In the genomic region with DNA sequence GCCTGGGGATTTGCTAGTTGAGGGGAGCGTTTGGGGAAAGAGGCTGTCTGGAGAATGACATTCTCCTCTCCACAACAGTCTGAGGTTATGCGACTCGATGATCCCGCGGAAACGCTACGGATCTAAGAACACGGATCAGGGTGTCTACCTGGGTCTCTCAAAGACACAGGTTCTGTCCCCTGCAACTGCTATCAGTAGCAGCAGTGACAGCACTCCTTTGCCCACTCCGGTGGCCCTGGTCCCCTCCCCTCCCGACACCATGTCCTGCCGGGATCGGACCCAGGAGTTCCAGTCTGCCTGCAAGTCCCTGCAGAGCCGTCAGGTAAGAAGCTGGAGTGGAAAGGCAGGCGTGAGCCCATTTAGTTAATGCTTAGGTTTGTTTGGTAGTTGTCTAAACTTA, we compare ENCODE assay signal across 9 mouse cellular contexts. TPM values are rescaled to one million over a fixed set of nuclear protein-coding genes. Genes with fewer than 3 reads are reported as not detected.
DNase-seq lines count a peak whose midpoint lies in the region; ATAC-seq and TF ChIP-seq lines count a peak whose summit lies in the region.
"Had no signal": no experiment of that assay in that cellular context is flagged by ENCODE, and none has a peak within 500 bp of the region (broad histone marks: within the 10 kb centered on the region; RNA-seq: fewer than 3 reads in every experiment).

No protein-coding gene starts in this region.

- H3K27me3 ChIP-seq in limb, embryonic 14.5 days (ENCODE audit: control insufficient read depth, insufficient read depth, low read length), result no peaks in the 10 kb centered on the region
- no peaks in the 10 kb centered on the region for H3K27me3 ChIP-seq in stomach, embryonic 15.5 days (replicated peaks)

- no peak for TF ChIP-seq CTCF in gastrocnemius, adult 2 months (IDR thresholded peaks at IDR 0.05)

- peak overlapping the region; percentile 88 for H3K9ac ChIP-seq in limb, embryonic 14.5 days (ENCODE audit: low read depth, low read length, severe bottlenecking)
- H3K9ac ChIP-seq in stomach, embryonic 15.5 days, result peak overlapping the region; percentile 98

- H3K27ac ChIP-seq in gastrocnemius, adult 2 months, result peak overlapping the region; percentile 99
- H3K27ac ChIP-seq in limb, embryonic 14.5 days (replicated peaks; ENCODE audit: low read depth, low read length), result peak overlapping the region; percentile 97
- peak overlapping the region; percentile 98 for H3K27ac ChIP-seq in stomach, embryonic 15.5 days

- no peaks in the 10 kb centered on the region for H3K9me3 ChIP-seq in limb, embryonic 14.5 days (ENCODE audit: control insufficient read depth, low read length)
- no peaks in the 10 kb centered on the region for H3K9me3 ChIP-seq in stomach, embryonic 15.5 days

- H3K36me3 ChIP-seq in limb, embryonic 14.5 days (ENCODE audit: control insufficient read depth, insufficient read depth, low read length), result peaks cover 80% of the 10 kb centered on the region
- peaks cover 43% of the 10 kb centered on the region for H3K36me3 ChIP-seq in stomach, embryonic 15.5 days

- DNase-seq in gastrocnemius, adult 2 months, result peak; percentile 26
- DNase-seq in gastrocnemius, adult 8-10 months (ENCODE audit: low spot score in 2 of 2), result no peak
- DNase-seq in thymus, postnatal 4 days, result peak; percentile 28
- DNase-seq in thymus, postnatal 0 days (ENCODE audit: low spot score), result no peak
- no peak for DNase-seq in limb, embryonic 14.5 days (ENCODE audit: low spot score)
- DNase-seq in frontal cortex, postnatal 36 days (ENCODE audit: low spot score in 2 of 2), result no peak
- DNase-seq in frontal cortex, adult 2 months (ENCODE audit: extremely low spot score in 1 of 2, low spot score in 1 of 2), result no peak

- WGBS in limb, embryonic 14.5 days, result 16% methylated on average over 12 of the region's 14 CpGs
- 10% methylated on average over 14 of the region's 14 CpGs for WGBS in stomach, embryonic 15.5 days

- H3K4me2 ChIP-seq in limb, embryonic 14.5 days (replicated peaks; ENCODE audit: low read depth, low read length, severe bottlenecking), result peak overlapping the region; percentile 95
- H3K4me2 ChIP-seq in stomach, embryonic 15.5 days, result peak overlapping the region; percentile 89

- intact Hi-C loops in gastrocnemius, adult 2 months (cut with DNase I), result no loop called here

- TF ChIP-seq POLR2A in limb, embryonic 14.5 days (IDR thresholded peaks at IDR 0.05; ENCODE audit: borderline replicate concordance, extremely low read depth, insufficient read depth, insufficient read length), result no peak

- no peak for ATAC-seq in limb, embryonic 14.5 days (ENCODE audit: low FRiP score, low read depth)
- no peak for ATAC-seq in stomach, embryonic 15.5 days (ENCODE audit: insufficient read depth, low FRiP score, low read depth)

- peaks cover 17% of the 10 kb centered on the region for H3K4me1 ChIP-seq in limb, embryonic 14.5 days (ENCODE audit: control insufficient read depth, insufficient read depth, low read length)
- H3K4me1 ChIP-seq in stomach, embryonic 15.5 days, result peaks cover 22% of the 10 kb centered on the region

- H3K4me3 ChIP-seq in gastrocnemius, adult 2 months, result peak overlapping the region; percentile 74
- H3K4me3 ChIP-seq in limb, embryonic 14.5 days (replicated peaks; ENCODE audit: low read length), result peak overlapping the region; percentile 96
- H3K4me3 ChIP-seq in stomach, embryonic 15.5 days (replicated peaks), result peak overlapping the region; percentile 98

RNA-seq across cellular contexts. Expression of a gene that starts 1.0 kb away (rescaled TPM):
- 10 to 100 TPM; 20.8 to 22.1 TPM for total RNA-seq in gastrocnemius, adult 2 months (2021)
- total RNA-seq in gastrocnemius, adult 8-10 months (2022), result 10 to 100 TPM; 12.3 to 19.8 (median 14.9) TPM
- polyA plus RNA-seq in thymus, postnatal 0 days (2015; fragmentation: Nextera tagmentation; extraction: Ambion mirVana), result 108 and 114 TPM in 2 replicates
- 188 and 197 TPM in 2 replicates for polyA plus RNA-seq in limb, embryonic 14.5 days (2012; rRNA removed)
- 161 and 174 TPM in 2 replicates for polyA plus RNA-seq in limb, embryonic 14.5 days (2014; fragmentation: Nextera tagmentation; extraction: Ambion mirVana)
- polyA plus RNA-seq in stomach, embryonic 15.5 days (2015; fragmentation: Nextera tagmentation; extraction: Ambion mirVana), result 132 and 134 TPM in 2 replicates
- 111 and 130 TPM in 2 replicates for polyA plus RNA-seq in frontal cortex, adult 2 months (2012; rRNA removed)

RNA-seq across cellular contexts. Expression of a gene that starts 1.7 kb away (rescaled TPM):
- not detected for total RNA-seq in gastrocnemius, adult 2 months (2021)
- total RNA-seq in gastrocnemius, adult 8-10 months (2022), result not detected
- 0.79 and 0.84 TPM in 2 replicates for polyA plus RNA-seq in thymus, postnatal 0 days (2015; fragmentation: Nextera tagmentation; extraction: Ambion mirVana)
- polyA plus RNA-seq in limb, embryonic 14.5 days (2012; rRNA removed), result 1.6 and 3.2 TPM in 2 replicates
- 1.6 and 2.1 TPM in 2 replicates for polyA plus RNA-seq in limb, embryonic 14.5 days (2014; fragmentation: Nextera tagmentation; extraction: Ambion mirVana)
- 1.4 and 1.7 TPM in 2 replicates for polyA plus RNA-seq in stomach, embryonic 15.5 days (2015; fragmentation: Nextera tagmentation; extraction: Ambion mirVana)
- 0.34 and 0.92 TPM in 2 replicates for polyA plus RNA-seq in frontal cortex, adult 2 months (2012; rRNA removed)
- total RNA-seq: hematopoietic stem cell, adult 5-6 weeks had no signal

RNA-seq across cellular contexts. Expression of a gene that starts 6.5 kb away (rescaled TPM):
- 10 to 100 TPM; 15.4 to 16.4 TPM for total RNA-seq in gastrocnemius, adult 2 months (2021)
- 10 to 100 TPM; 14.0 to 16.7 (median 14.9) TPM for total RNA-seq in gastrocnemius, adult 8-10 months (2022)
- polyA plus RNA-seq in thymus, postnatal 0 days (2015; fragmentation: Nextera tagmentation; extraction: Ambion mirVana), result 101 and 103 TPM in 2 replicates
- polyA plus RNA-seq in limb, embryonic 14.5 days (2012; rRNA removed), result 66.4 and 66.6 TPM in 2 replicates
- polyA plus RNA-seq in limb, embryonic 14.5 days (2014; fragmentation: Nextera tagmentation; extraction: Ambion mirVana), result 85.5 and 87.2 TPM in 2 replicates
- 76.3 and 90.4 TPM in 2 replicates for polyA plus RNA-seq in stomach, embryonic 15.5 days (2015; fragmentation: Nextera tagmentation; extraction: Ambion mirVana)
- 48.9 and 49.2 TPM in 2 replicates for polyA plus RNA-seq in frontal cortex, adult 2 months (2012; rRNA removed)

RNA-seq across cellular contexts. Expression of a gene that starts 14.7 kb away (rescaled TPM):
- 10 to 100 TPM; 37.8 to 41.5 TPM for total RNA-seq in gastrocnemius, adult 2 months (2021)
- total RNA-seq in gastrocnemius, adult 8-10 months (2022), result 10 to 100 TPM; 24.0 to 34.0 (median 27.7) TPM
- 182 and 200 TPM in 2 replicates for polyA plus RNA-seq in thymus, postnatal 0 days (2015; fragmentation: Nextera tagmentation; extraction: Ambion mirVana)
- polyA plus RNA-seq in limb, embryonic 14.5 days (2012; rRNA removed), result 263 and 265 TPM in 2 replicates
- polyA plus RNA-seq in limb, embryonic 14.5 days (2014; fragmentation: Nextera tagmentation; extraction: Ambion mirVana), result 168 and 187 TPM in 2 replicates
- polyA plus RNA-seq in stomach, embryonic 15.5 days (2015; fragmentation: Nextera tagmentation; extraction: Ambion mirVana), result 159 and 160 TPM in 2 replicates
- polyA plus RNA-seq in frontal cortex, adult 2 months (2012; rRNA removed), result 128 and 139 TPM in 2 replicates

RNA-seq across cellular contexts. Expression of a gene that starts 19.0 kb away (rescaled TPM):
- 10 to 100 TPM; 33.9 to 35.1 TPM for total RNA-seq in gastrocnemius, adult 2 months (2021)
- total RNA-seq in gastrocnemius, adult 8-10 months (2022), result 10 to 100 TPM; 29.7 to 37.0 (median 31.1) TPM
- 122 and 131 TPM in 2 replicates for polyA plus RNA-seq in thymus, postnatal 0 days (2015; fragmentation: Nextera tagmentation; extraction: Ambion mirVana)
- 111 and 123 TPM in 2 replicates for polyA plus RNA-seq in limb, embryonic 14.5 days (2012; rRNA removed)
- 101 and 109 TPM in 2 replicates for polyA plus RNA-seq in limb, embryonic 14.5 days (2014; fragmentation: Nextera tagmentation; extraction: Ambion mirVana)
- 111 and 122 TPM in 2 replicates for polyA plus RNA-seq in stomach, embryonic 15.5 days (2015; fragmentation: Nextera tagmentation; extraction: Ambion mirVana)
- polyA plus RNA-seq in frontal cortex, adult 2 months (2012; rRNA removed), result 183 and 188 TPM in 2 replicates

Comparison
In these comparisons a context has a peak if more than half of its experiments do, and no peak if none do; other contexts are left out.
1. DNase-seq: peak in gastrocnemius, adult 2 months (single experiment) and thymus, postnatal 4 days (single experiment); none in gastrocnemius, adult 8-10 months (0 of 2), thymus, postnatal 0 days (single experiment), limb, embryonic 14.5 days (single experiment), frontal cortex, postnatal 36 days (0 of 2) and frontal cortex, adult 2 months (0 of 2).
2. Peak in every context shown above with its lines, with median percentiles within 50 percentile points of each other: H3K27ac ChIP-seq and H3K4me3 ChIP-seq.